Comparison of ENCODE assay signal across 8 mouse cellular contexts in genomic region chr5:36935486-36936473, GRCm38 (mm10). TPM values are rescaled to one million over a fixed set of nuclear protein-coding genes. Genes with fewer than 3 reads are reported as not detected.
DNase-seq lines count a peak whose midpoint lies in the region; ATAC-seq and TF ChIP-seq lines count a peak whose summit lies in the region.

No protein-coding gene starts in this region.

- no peaks in the 10 kb centered on the region for H3K9me3 ChIP-seq in limb, embryonic 14.5 days (ENCODE audit: control insufficient read depth, low read length)
- no peaks in the 10 kb centered on the region for H3K9me3 ChIP-seq in limb, embryonic 10.5 days (replicated peaks)
- H3K9me3 ChIP-seq in hindbrain, embryonic 13.5 days, result no peaks in the 10 kb centered on the region

- H3K36me3 ChIP-seq in limb, embryonic 14.5 days (ENCODE audit: control insufficient read depth, insufficient read depth, low read length), result no peaks in the 10 kb centered on the region
- H3K36me3 ChIP-seq in limb, embryonic 10.5 days, result no peaks in the 10 kb centered on the region
- H3K36me3 ChIP-seq in hindbrain, embryonic 13.5 days, result peaks cover 11% of the 10 kb centered on the region

- peak; percentile 49 for DNase-seq in limb, embryonic 14.5 days (ENCODE audit: low spot score)
- DNase-seq in limb, embryonic 10.5 days (ENCODE audit: low spot score), result no peak
- peak; percentile 66 for DNase-seq in embryo, embryonic 11 days
- peak; percentile 79 for DNase-seq in retina, postnatal 1 day
- no peak for DNase-seq in kidney, adult 18-20 months
- no peak for DNase-seq in gastrocnemius, postnatal 14 days
- DNase-seq in thymus, postnatal 14 days, result no peak

- TF ChIP-seq POLR2A in limb, embryonic 14.5 days (IDR thresholded peaks at IDR 0.05; ENCODE audit: borderline replicate concordance, extremely low read depth, insufficient read depth, insufficient read length), result no peak

- peak; percentile 71; the same call in 1 of the 2 replicates for ATAC-seq in limb, embryonic 14.5 days (ENCODE audit: low FRiP score, low read depth)
- peak; percentile 86; the same call in 1 of the 2 replicates for ATAC-seq in hindbrain, embryonic 13.5 days (ENCODE audit: low FRiP score)

- WGBS in limb, embryonic 14.5 days, result 54% methylated on average over 17 of the region's 17 CpGs
- 77% methylated on average over 17 of the region's 17 CpGs for WGBS in limb, embryonic 10.5 days
- WGBS in hindbrain, embryonic 13.5 days, result 53% methylated on average over 17 of the region's 17 CpGs

- intact Hi-C loops in gastrocnemius, postnatal 14 days (cut with DNase I; ENCODE audit: low total_unique reads), result no loop called here

- H3K9ac ChIP-seq in limb, embryonic 14.5 days (ENCODE audit: low read depth, low read length, severe bottlenecking), result no peak overlapping the region
- H3K9ac ChIP-seq in hindbrain, embryonic 13.5 days, result 0 out of 2 replicates have a peak overlapping the region, but pooled peaks have one; percentile 6

- H3K27ac ChIP-seq in limb, embryonic 14.5 days (replicated peaks; ENCODE audit: low read depth, low read length), result no peak overlapping the region
- no peak overlapping the region for H3K27ac ChIP-seq in limb, embryonic 10.5 days
- peak overlapping the region; percentile 76 for H3K27ac ChIP-seq in hindbrain, embryonic 13.5 days

- no peaks in the 10 kb centered on the region for H3K27me3 ChIP-seq in limb, embryonic 14.5 days (ENCODE audit: control insufficient read depth, insufficient read depth, low read length)
- H3K27me3 ChIP-seq in limb, embryonic 10.5 days (ENCODE audit: low read depth, poor library complexity, severe bottlenecking), result no peaks in the 10 kb centered on the region
- H3K27me3 ChIP-seq in hindbrain, embryonic 13.5 days, result no peaks in the 10 kb centered on the region

- no peak overlapping the region for H3K4me3 ChIP-seq in limb, embryonic 14.5 days (replicated peaks; ENCODE audit: low read length)
- no peak overlapping the region for H3K4me3 ChIP-seq in limb, embryonic 10.5 days
- no peak overlapping the region for H3K4me3 ChIP-seq in hindbrain, embryonic 13.5 days

- H3K4me2 ChIP-seq in limb, embryonic 14.5 days (replicated peaks; ENCODE audit: low read depth, low read length, severe bottlenecking), result no peak overlapping the region
- no peak overlapping the region for H3K4me2 ChIP-seq in hindbrain, embryonic 13.5 days

- H3K4me1 ChIP-seq in limb, embryonic 14.5 days (ENCODE audit: control insufficient read depth, insufficient read depth, low read length), result no peaks in the 10 kb centered on the region
- peaks cover 24% of the 10 kb centered on the region; the same call in 1 of the 2 replicates for H3K4me1 ChIP-seq in limb, embryonic 10.5 days
- peaks cover 22% of the 10 kb centered on the region for H3K4me1 ChIP-seq in hindbrain, embryonic 13.5 days (replicated peaks)

RNA-seq across cellular contexts. Expression of gene Wfs1, which starts 53.2 kb away (rescaled TPM):
- 12.8 and 16.3 TPM in 2 replicates for polyA plus RNA-seq in limb, embryonic 14.5 days (2012; rRNA removed)
- 10.4 and 11.2 TPM in 2 replicates for polyA plus RNA-seq in limb, embryonic 14.5 days (2014; fragmentation: Nextera tagmentation; extraction: Ambion mirVana)
- 6.1 and 6.7 TPM in 2 replicates for polyA plus RNA-seq in limb, embryonic 10.5 days (2016; fragmentation: Nextera tagmentation; extraction: Ambion mirVana)
- 5.0 and 6.0 TPM in 2 replicates for polyA plus RNA-seq in hindbrain, embryonic 13.5 days (2015; fragmentation: Nextera tagmentation; extraction: Ambion mirVana)
- total RNA-seq in gastrocnemius, postnatal 14 days (2021), result 10 to 100 TPM; 36.3 to 45.9 TPM

Comparison
In these comparisons a context has a peak if more than half of its experiments do, and no peak if none do; other contexts are left out.
1. DNase-seq: peak in limb, embryonic 14.5 days (single experiment), embryo, embryonic 11 days (single experiment) and retina, postnatal 1 day (single experiment); none in limb, embryonic 10.5 days (single experiment), kidney, adult 18-20 months (single experiment), gastrocnemius, postnatal 14 days (single experiment) and thymus, postnatal 14 days (single experiment).